Mouse (Mus musculus) cerebellum, postnatal 14 days (tissue): Measurements from ENCODE around the gene Agbl2.

Experiments used
- DNase-seq, 2 experiments: peaks; one replicate each; pipeline ENCODE4 v3.0.0; 2021; ENCODE audit warnings: mixed read lengths in 2 of 2

The Agbl2 gene

DNA sequence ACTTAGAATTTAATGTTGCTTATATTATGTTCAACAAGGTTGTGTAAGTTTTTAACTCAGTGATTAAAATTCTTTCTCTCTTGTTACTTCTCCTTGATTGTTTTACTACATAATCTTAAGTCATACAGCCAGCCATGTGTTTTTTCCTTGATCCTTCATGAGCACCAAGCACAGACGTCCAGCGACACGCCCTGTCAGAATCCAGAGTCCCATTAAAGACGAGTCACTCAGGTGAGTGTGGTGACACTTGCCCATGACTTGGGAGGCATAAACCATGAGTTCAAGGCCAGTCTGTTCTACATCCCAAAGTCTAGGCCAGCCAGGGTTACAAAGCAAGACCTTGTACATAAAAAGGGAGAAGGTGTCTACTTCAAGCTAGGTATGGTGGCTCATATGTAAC is 33.6 kb downstream of the Agbl2 start:
- DNase-seq, result no peak

DNA sequence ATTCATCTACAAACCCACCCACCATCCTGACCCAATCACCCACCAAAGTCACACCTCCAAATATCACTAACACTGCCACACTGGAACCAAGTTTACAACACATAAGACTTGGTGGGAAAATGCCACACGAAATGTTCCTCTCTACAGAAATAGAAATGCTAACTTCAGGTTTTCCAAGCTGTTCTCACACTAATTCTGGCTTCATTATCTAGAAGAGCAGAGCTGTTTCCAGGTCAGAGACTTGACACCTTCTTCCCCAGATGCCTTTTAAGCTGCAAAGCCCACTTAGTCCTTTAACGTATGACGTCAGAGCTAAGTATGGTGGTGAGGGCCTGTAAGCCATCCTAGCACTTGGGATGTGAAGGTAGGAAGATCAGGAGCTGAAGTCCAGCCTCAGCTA is 36.2 kb downstream of the Agbl2 start:
- no peak for DNase-seq

DNA sequence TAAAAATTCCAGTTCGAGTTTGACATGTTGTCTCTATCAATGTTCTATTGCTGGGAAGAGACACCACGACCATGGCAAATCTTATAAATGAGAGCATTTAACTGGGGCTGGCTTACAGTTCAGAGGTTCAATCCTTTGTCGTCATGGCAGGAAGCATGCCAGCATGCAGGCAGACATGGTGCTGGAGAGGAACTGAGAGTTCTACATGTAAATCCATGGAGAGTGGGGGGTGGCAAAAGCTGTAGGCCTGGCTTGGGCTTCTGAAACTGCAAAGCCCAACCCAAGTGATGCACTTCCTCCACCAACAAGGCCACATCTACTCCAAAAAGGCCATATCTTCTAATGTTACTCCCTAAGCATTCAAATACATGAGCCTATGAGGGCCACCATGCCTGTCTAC is 38.4 kb downstream of the Agbl2 start:
- DNase-seq, result no peak

DNA sequence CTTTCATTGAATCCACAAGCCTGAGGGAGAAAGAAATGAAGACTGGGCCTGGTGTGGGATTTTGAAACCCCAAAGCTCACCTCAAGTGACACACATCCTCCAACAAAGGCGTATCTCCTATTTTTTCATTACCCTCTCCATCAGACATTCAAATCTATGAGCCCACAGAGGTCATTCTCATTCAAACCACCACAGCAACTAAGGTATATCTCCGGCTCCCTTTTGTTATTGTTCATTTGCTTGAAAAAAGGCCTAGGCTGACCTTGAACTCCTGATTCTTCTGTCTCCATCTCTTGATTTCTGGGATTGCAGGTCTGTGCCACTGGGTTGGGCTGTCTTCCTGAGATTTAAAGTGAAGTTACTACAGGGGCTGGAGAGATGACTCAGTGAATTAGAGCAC is 40.5 kb downstream of the Agbl2 start:
- DNase-seq, result peak in 1 of 2 experiments; percentile 41

DNA sequence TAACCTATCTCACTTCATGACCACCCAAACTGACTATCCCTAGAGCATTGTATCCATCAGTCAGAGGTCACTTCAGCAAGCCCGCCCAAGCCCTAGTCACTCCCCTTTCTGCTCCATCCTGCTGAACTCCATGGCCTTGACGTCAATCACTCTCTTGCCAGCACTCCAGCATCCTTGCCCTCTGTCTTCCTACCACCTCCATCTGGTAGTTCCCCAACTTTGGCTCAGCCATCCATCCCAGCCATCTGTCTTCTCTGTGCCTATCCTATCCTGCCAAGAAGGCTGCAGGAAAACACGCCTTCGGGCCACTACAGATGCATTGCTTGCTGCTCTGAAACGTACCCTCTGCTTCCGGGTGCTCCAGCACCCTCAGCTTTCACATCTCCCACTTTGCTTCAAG is 41.3 kb downstream of the Agbl2 start:
- DNase-seq, result peak; percentile 90 to 95

DNA sequence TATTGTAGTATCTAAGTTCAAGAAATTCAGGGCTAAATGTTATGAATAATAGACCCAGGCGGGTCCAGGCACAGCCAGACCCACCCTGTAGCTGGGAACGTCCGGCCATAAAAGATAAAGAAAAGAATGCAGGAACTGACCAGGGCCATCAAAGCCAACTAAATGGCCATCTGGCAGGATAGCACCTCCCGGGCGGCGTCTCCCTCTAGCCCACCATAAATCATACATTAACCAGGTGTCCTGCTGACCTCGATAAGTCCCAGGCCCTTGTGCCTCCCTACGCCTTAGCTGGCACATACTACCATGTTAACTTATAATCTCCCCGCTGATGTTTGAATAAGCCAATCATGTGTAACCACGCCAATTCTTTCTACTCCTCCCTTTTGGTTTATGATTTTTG is 42.0 kb downstream of the Agbl2 start:
- peak in 1 of 2 experiments; percentile 46 for DNase-seq

DNA sequence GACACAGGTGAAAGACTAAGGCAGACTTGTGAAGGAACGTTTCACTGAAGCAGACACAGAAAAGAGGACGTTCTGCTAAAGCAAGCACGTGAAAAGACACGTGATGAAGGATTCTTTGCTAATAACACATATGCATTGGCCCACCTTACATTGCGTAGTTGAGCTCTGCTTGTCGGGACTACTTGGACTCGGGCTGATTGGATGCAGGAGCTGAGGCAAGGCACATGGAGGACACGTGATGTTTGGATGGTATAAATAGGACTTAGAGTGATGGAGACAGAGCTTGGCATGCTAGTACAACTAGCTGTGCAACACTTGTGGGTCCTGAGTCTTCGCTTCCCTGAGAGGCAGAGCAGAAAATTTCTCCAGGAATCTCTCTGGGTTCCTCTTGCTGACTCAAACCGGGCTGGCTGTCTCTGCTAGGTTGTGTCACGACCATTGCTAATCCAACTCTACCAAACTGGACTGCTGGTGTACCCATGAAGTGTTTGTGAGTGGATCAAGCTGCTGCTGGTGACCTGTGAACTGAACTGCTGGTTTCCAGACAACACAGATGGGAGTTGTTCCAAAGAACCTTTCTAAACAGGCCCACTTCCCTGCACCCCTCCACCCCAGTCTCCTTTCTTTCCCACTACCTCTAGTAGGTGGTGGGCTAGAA is 43.1 kb downstream of the Agbl2 start:
- DNase-seq, result no peak

DNA sequence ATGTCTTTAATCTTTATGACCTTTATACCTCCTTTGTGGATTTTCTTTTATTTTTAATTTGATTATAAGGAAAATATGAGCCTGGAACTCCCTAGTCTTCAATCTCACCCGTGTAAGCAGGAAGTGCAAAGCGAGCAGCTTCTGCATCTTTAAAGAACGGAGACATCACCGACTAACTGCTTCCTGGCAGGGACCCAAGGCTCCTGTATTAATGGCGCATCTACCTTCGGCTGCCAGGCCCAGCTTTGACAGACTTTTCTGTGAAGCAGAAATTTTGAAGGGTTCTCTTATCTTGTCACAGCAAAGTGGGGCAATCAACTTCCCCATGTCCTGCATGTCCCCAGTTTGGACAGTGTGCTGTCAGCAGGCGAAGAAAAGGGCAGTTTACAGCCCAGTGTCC is 46.2 kb downstream of the Agbl2 start:
- peak; percentile 71 to 77 for DNase-seq

DNA sequence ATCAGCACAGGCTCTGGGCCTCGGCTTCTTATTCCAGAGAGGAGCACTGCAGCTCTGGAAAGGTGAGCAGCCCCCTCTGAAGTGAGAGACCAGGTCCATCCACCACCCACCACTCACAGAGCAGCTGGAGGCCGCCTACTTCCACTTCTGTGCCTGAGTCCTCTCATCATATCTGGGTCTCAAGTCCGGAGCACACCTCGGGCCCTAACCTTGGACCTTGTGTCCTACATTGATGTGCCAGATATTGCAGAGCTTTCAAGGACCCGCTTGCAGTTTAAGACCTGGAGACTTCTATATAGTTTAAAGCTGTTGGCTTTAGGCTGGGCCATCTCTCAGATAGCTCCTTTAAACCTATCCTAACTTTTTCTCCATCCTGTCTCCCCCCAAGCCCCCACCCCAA is 51.0 kb downstream of the Agbl2 start:
- DNase-seq, result no peak

DNA sequence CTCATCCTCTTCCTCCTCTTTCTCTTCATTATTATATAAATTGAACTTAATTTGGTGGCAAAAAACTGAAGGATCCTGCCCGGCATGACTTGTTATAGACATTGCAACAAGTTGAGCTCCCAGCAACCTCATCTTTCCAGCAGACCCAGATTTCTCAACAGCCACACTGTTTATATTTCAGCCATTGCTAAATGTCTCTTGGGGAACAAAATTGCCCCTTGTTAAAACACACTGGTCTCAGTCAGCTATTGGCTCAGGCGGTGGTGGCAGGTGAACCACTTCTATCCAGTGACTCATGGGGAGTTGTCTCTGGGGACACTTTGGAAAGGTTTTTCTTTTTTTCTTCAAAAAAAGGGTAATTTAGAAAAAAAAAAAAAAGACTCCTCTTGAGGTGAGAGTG is 56.1 kb downstream of the Agbl2 start:
- no peak for DNase-seq

DNA sequence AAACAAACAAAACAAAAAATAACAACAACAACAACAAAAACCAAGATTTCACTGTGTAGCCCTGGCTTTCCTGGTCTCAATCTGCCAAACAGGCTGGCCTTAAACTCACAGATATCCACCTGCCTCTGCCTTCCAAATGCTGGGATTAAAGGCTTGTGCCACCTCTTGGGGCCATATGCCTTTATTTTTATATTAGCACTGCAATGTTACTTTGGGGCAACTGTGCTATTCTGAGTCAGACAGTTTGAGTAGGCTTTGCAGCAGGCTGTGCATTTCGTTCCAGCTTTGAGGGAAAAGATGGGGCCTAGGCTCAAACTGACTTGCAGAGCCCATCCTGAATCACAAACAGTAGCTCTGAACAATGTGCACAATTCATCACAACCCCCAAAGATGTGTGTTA is 61.1 kb downstream of the Agbl2 start:
- DNase-seq, result no peak

DNA sequence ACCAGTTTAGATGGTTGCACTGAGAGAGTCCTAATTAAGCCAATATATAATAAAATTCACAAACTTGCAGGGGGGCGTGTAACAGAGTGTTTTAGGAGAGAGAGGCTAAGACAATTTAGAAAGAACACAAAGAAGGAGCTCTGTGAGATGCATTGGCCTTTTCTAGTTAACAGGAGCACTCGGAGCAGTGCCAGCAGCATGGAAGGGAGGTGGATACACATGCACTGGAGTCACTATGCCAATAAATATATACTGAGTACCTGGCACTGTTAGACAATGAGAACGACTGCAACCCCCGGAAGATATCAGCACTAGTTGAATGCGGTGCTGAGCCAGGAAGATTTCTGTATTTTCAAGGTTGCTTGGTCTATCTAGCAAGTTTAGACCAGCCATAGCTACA is 61.7 kb downstream of the Agbl2 start:
- peak in 1 of 2 experiments; percentile 15 for DNase-seq

DNA sequence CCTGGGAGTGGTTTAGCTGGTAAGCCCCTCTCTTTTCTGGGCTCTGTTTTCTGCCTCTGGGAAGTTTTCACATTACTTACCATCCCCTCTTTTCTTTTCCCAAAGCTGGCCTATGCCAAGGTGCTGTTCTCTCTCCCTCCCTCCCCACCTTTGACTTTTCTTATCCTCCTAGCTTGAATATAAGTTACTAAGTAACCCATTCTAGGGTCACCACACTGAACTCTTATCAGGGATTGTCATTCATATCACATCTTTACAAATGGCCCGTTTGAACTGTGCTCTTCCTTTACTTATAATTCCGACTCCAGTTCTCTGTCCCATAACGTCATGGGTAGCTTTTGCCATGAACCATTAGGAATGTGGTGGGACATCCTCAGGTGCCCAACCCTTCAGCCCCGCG is 62.7 kb downstream of the Agbl2 start:
- DNase-seq, result no peak

DNA sequence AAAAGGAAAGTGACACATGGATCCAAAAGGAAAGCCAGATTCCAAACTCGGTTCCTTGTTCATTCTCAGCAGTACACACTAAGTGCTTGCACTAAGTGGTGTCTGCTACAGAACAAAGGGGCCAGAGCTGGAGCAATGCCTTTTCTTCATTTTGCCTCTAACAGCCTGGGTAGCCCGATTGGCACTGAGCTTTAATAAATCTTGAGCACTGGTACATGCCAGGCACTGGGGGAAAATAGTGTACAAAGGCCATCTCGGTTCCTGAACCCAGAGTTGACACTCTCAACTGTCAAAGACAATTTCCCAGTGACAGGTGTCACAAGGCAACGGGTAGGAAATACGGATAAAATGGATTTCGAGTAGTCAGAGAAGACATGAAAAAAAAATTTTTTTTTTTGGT is 63.6 kb downstream of the Agbl2 start:
- peak; percentile 32 to 49 for DNase-seq

DNA sequence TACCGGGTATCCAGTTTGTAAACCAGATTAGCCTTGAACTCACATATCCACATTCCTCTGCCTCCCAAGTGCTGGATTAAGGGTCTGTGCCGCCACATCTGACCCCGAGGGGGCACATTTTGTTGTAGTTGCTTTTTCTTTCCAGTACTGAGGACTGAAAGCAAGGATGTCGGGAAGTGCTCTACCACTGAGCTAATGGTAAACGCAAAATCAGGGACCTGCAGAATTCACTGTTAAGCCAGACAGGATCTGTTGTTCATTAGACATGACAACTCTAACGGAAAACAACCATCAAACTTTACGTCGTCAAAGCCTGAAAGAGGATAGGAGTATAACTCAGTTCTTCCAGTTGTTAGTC is 64.0 kb downstream of the Agbl2 start:
- no peak for DNase-seq

DNA sequence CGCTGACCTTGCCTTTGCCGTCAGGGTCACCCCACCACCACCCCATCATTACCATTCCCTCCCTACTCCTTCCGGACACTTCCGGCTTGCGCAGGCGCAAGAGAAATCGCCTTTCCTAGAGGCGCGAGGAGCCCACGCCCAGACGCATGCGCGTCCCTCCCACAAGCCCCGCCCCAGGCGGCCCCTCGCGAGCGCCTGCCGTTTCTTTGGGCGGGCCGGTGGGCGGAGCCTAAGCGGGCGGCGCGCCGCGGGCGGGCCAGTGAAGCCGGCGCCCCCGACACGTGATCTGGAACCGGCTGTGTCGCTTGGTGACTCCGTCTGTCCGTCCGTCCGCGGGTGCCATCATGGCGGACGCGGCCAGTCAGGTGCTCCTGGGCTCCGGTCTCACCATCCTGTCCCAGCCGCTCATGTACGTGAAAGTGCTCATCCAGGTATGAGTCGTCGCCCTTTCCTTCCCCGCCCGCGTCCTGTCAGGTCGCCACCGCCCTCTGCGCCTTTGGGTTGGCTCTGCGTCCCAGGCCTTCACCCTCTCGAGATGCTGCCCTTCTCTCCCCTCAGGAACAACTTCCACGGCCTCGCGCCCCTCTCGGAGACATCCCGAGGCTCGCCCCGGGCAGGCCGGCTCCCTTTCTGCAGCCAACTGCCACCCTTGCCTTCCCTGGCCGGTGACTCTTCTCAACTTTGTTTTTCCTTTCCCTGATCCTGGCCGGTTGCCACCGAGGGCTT is 64.6 kb downstream of the Agbl2 start, which contains the start of gene Mtch2:
Mtch2 (plus strand) TSS at position 201 of the 726 bp plus-strand sequence.
- peak; percentile 99 to 100 for DNase-seq

DNA sequence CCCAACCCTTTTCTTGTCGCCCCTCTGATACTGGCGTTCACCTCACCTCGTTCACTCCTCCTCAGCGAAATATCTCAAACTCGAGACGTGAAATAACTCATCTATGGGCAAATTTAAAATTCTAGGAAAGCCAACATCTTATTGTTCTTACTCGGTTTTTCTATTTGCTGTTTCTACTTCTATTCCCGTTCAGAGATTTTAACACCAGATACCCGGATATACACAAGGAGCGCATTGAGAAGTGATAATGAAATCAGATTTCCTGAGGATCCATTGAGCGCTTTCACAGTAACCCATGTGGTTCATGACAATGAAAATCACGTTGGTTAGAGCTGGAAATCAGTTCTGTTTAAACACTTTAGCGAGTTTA is 65.1 kb downstream of the Agbl2 start:
- peak in 1 of 2 experiments; percentile 47 for DNase-seq

DNA sequence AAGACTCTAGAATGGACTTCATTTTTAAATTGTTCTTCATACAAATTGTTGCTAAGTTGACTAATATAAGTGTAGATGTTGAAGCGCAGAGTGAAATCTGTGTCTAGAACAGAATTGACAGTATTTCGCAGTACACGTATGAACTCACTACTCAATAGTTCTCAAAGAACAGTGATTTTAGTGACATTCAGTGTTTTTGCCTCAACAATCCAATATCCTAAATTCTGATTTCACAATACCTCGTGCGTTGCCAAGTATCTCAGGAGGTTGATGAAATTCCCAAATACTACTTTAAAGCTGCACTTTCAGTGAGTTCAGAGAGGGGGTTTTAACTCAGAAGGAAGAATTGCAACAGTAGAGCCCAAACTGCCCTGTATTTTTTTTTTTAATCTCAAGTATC is 65.8 kb downstream of the Agbl2 start:
- DNase-seq, result no peak

DNA sequence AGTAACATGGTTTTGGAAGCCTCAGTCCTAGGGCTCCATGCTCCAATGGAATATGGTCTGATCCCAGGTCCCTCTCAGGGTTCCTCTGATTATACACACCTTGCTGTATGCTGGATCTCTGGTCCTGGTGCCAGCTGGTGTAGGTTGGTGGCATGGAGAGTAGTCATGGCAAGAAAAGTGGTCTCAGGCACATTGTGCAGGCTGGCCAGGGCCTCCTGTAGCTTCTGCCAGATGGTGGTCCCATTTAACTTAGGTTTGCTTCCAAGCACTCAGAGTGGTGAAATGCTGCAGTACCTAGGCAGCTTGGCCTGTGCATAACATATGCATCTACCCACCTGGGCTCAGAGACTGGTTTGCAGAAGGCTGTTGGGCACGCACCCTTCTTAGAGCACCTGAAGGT is 67.9 kb downstream of the Agbl2 start:
- DNase-seq, result peak; percentile 64 to 82

DNA sequence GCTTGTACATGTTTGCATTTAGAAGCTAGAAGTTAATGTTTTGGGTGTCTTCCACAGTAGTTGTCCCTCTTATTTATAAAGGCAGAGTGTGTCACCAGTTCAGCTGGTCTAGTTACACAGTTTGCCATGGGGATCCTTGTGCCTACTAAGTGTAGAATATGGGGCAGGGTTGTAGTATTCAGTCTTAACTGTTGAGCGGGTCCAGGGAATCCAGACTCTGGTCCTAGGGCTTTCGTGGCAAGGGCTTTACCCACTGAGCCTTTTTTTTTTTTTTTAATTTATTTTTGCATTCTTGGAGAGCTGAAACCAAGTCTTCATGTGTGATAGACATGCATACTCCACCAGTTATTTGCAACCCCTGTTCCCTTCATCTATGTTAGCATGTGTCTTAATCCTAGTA is 79.0 kb downstream of the Agbl2 start:
- no peak for DNase-seq

DNA sequence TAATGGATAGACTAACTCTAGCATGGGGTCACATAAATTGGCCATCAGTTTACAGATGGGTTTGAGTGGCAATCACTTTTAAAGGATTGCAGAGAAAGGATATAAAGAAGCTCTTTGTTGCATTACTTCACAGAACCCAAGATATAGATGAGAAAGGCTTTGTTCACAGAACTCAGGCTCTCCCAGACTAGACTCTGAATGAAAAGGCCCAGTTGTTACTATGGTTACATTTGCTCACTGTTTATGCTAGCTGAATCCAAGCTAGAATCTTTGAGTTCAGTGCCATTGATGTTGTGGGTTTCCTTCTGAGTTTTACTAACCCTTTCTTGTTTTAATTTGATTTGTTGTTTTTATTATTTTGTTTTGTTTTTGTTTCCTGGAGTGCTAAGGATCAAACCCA is 81.7 kb downstream of the Agbl2 start:
- no peak for DNase-seq

DNA sequence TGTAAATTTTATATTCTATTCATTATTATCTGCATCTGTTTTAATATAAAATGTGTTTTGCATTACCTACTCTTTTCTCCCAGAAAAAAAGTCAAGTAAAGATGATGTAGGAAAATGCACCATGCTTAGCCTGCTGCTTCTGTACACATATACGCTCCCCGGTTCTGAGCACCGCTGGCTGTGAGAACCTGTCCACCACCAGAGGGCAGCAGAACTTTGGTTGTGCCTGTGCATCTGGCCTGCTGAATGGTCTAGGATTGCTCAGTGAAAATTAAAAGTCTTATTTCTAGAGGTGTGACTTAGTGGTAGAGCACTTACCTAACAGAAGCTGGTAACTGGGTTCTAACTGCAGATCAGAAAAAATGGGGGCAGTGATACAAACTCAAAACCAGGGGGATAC is 84.0 kb downstream of the Agbl2 start:
- DNase-seq, result peak; percentile 91 to 94

DNA sequence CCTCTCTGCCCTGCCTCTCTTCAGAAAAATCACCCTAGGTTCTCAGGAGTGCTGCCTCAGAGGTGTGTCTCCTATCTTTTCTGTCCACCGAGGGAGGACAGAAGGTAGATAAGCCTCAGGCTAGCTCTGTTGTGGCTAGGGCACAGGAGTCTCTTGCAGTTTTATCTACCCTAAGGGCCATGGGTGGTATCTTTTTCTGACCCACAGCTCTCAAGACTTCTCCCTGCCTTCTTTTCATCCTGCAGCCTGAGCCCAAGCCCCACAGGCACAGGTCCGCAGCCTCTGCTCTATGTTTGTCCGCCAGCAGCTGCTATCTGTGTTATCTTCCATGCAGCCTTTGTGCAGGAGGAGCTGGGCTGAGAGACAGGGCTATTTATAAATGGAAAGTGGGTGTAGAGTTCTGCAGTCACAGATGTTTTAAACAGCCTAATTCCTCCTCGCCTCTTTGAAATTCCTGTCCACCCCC is 87.6 kb downstream of the Agbl2 start:
- no peak for DNase-seq

DNA sequence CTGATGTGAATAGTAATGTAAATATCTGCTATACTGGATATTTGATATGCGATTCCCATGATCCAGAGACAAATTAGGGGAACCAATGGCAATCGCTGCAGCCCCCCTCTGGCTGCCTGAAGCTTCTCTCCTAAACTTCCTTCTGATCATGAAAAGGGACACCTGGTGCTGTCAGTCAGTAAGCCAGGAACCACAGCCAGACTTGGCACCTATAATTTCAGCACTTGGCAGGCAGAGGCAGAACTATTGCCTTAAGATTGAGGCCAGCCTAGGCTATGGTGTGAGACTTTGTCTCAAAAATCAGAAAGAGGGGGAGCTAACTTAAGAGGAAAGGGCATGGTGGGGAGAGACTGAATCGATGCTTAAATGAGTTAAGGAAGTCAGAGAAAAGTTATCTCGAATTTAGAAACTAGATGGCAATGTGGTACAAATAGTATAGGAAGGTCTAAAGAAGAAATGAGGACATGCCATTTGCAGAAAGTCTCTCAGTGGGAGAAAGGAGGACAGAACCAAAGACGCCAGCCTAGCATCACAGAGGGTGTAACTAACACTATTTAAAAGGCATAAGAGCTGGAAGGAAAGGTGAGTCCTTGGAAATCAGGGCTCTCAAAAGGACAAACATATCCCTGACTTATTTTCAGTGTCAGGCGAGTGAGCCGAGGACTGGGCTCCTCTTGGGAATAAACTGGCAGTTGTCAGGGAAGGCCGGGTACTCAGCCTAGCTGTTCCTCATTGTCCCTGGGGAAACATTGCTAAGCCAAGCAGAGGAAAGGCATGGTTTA is 88.8 kb downstream of the Agbl2 start:
- peak in 1 of 2 experiments; percentile 68 for DNase-seq
